Mouse (Mus musculus): ENCODE data around the gene Galm.

Galm gene

GRCm38 (mm10) chr17:80127331-80128251 is at the start of gene Galm:
TSS of gene Galm (plus strand) at chr17:80127471.
- peak; percentile 35 to 43 for DNase-seq

GRCm38 (mm10) chr17:80078726-80079125 is 48.5 kb upstream of the Galm start:
- DNase-seq: no peak

DNA sequence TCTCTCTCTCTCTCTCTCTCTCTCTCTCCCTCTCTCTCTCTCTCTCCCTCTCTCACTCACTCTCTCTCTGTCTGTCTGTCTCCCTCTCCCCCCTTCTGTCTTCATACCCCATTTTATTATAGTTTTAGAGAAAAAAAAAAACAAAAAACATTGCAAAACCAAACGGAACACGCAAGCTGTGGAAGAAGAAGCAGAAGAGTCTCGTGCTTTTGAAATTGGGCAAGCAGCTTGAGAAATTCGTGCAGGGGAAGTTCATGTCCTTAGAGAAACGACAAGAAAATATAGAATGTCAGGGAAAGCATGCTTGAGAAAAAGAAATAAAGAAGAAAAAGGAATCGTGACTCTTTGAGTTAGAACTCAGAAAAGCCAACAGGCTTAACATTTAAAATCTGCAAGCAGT is 44.0 kb upstream of the Galm start:
- no peak for DNase-seq

DNA sequence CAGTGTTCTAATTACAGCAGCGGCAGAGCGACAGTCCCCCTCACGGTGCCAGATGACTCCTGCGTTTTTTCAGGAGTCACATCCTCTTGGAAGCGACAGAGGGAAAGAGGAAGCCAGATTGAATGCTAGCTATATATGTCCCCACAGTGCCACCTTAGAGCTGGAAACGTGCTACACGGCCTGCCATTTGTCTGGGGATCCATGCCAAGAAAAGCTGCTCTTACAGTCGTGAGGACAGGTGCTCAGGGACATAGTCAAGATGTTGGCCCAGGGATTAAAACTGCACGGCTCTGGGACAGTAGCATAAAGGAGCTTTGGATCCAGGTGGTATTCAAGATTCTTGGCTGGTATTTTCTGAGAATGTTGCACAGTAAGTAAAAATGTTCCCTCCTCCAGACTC is 42.8 kb upstream of the Galm start:
- DNase-seq: peak; percentile 10 to 11

DNA sequence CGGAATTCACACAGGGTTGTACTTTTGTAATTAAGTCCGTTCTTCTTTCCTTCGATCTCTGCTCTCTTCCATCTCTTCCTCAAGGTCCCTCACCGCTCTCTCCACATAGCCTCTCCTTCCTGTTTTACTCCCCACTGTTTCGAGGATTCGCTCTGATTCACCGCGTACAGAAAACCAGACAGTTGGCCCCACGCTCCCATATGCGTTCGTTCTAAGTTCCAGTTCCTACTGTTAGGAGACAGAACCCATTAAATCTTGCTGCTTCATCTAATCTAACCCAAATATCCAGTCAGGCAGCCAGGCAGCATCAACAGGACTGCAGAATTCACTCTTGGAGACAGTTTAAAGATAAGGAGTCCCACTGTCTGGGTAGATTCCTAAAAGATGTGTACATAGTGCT is 40.7 kb upstream of the Galm start:
- no peak for DNase-seq

DNA sequence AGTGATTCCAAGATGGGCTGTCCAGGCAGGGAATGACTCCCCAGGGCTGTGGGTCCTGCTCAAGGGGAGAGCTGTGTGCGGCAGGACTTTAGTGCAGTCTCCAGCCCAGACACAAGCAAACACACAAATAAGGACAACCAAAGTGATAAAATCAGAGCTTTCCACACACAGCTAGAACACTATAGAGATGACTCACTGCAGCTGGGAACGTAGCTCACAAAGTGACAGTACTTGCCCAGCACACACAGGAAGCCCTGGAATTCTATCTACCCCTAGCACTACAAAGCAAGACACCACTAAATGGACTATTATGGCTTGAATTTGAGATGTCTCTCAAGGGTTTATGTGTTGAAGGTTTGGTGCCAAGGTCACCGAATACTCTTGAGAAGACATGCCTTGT is 39.1 kb upstream of the Galm start:
- no peak for DNase-seq

DNA sequence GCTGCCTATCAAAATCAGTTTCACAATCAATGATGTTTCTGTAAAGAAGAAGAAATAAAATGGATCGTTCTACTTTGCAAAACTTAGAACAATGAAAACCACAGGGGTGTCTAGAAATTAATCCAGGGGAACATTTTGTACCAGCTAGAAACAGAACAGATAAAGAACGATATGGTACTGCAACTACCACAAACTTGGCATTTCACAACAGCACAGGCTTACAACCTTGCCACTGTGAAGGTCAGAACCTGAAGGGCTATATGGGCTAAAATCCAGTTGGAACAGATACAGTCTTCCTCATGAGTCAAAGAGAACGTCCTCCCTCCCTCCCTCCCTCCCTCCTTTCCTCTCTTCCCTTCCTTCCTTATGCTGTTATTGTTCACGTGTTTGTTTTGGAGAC is 36.7 kb upstream of the Galm start:
- DNase-seq: no peak

DNA sequence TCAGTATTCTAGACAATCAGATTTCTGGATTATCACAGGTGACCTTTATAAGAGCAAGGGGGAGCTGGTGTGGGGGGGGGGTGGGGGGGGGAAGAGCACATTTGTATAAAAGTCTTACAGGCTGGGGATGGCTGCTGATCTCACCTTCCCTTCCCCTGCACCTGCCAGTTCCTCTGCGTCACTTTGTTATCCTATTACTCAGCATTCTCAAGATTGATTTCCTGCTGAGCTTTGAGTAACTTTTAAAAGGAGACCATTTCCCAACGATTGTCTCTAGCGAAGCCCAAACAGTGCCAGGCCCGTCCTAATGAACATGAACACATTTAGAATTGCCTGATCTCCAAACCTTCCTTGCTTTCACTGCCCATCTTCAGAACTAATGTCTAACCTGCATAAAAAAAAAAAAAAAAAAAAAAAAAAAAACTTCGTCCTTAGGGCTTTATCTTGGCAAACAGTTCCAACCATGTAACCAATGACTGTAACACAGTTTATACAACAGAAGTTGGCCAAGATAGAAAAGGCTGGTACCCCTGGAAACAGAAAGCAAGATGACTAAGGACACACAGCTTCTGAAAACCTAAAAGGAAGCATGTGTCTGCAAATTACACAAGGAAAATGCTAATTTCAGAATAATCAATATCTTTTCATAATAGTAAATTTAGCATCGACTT is 35.3 kb upstream of the Galm start:
- DNase-seq: no peak

GRCm38 (mm10) chr17:80095254-80095899 is 31.9 kb upstream of the Galm start:
- no peak for DNase-seq

DNA sequence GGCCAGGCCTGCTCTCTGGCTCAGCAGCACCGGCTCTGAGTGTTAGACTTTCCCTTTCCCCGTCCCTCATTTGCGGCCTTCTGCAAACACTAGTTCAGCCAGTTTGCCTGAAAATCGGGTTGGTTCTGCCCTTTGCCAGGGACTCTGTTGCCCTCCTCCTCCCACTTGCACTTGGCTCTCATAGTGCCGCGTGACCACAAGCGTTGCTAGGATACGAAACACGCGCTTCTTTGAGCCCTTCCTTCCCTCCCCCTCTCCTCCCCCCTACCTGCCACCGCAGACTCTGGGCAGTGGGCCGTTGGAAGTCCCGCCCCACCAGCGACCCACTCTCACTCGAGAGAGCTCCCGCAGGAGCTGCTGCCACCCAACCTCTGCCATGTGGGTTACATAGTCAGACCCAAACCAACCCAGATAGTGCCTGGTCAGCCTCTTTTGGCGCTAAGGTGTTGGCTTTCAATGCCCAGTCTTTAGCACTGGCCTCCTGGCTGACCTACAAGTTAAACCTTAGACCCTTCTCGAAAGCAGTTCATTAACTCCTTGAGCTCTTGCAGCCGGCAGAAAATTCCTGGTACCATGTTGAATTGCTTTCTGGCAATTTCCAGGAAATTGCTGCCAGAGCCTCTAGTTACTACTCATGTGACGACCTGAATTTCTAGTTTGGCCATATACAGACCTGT is 31.1 kb upstream of the Galm start:
- DNase-seq: peak; percentile 9 to 19

DNA sequence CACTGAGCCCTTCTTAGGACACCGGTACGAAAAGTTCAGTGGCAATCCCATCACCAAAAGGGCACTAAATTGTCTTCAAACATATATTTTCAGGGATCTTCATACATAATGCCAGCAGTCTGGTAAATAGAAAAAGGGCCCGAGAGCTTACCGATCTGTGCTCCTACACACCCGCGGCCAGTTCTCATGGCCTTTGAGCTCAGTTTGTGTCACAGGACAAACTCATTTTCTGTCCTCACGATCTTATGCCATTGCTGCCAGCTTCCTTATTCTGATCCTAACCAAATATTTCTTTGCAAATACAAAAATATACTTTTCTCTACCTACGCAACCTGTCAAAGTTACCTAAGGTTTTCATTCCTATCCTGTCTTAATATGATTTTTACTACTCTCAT is 30.6 kb upstream of the Galm start:
- DNase-seq: no peak

GRCm38 (mm10) chr17:80097221-80097620 is 30.1 kb upstream of the Galm start:
- no peak for DNase-seq

DNA sequence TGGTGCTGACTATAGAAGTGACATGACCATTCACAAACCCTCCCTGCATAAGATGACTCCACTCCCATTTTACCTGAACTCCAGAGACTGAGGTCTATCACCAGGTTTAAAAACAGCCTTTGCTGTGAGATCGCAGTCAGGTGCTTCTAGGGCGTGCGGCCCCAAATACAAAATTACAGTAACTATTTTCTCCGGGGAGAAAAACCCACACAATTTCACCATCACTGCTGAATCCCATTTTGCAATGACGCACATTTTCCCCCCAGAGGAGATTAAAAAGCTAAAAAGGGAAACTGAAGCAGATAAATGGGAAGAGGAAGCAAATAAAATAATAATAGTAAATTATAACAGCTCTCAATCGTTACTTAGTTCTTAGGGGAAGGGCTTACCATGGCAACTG is 27.4 kb upstream of the Galm start:
- no peak for DNase-seq

- no peak for DNase-seq
Measured at GRCm38 (mm10) chr17:80105348-80105978, 21.8 kb upstream of the Galm start.

- DNase-seq: no peak
Measured at GRCm38 (mm10) chr17:80112665-80113305, 14.5 kb upstream of the Galm start.

- DNase-seq: no peak
Measured at GRCm38 (mm10) chr17:80113468-80113867, 13.8 kb upstream of the Galm start.

- DNase-seq: no peak
Measured at GRCm38 (mm10) chr17:80120396-80120795, 6.9 kb upstream of the Galm start.

DNA sequence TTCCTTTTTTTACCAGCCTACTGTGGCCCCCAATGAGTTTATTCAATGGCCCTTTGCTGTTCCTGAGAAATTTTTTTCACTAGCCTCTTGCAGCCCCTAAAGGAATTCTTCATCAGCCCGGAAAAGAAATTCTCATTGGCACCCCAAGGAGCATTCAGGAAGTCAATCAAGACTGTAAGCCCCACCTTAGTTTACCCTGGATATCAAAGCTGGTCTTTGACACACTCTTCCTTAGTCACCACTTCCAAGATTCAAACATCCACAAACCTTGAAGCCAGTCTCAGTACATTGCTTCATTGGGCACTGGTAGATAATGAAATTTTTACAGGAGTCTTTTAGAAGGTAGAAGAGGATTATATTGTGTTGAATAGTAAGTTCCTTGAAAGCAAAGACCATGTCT is 5.4 kb upstream of the Galm start:
- no peak for DNase-seq

DNA sequence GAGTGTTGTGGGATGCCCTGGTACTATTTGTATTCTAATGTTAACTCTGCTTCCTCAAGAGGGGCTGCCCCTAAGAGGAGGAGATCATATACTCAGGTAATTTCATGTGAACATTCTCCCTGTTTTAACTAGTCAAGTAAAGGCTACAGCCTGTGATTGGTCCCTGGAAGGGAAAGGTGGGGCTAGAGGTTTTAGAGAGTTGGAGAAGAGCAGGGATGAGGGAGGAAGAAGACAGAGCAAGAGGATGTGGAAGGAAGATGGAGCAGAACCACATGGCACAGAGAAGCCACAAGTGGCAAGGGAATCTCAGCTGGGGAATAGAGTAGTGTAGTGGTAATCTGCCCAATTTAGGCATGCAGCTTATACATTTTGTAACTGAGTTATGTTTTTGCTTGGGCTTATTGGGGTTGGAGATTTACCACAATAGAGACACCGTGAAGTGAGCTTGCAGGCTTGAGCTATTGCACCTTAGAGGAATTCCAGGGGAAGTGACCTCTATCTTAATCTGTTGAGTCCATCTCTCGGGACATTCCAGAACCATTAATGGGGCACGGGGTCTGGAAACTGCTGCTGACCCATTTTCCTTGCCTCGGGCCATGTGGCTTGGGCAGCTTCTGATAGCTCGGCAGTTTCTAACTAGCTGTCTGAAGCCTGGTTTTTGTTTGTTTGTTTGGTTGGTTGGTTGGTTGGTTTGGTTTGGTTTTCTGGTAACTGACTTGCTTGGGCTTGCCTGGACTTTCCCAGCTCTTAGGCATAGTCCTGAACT is 2.1 kb upstream of the Galm start:
- no peak for DNase-seq

DNA sequence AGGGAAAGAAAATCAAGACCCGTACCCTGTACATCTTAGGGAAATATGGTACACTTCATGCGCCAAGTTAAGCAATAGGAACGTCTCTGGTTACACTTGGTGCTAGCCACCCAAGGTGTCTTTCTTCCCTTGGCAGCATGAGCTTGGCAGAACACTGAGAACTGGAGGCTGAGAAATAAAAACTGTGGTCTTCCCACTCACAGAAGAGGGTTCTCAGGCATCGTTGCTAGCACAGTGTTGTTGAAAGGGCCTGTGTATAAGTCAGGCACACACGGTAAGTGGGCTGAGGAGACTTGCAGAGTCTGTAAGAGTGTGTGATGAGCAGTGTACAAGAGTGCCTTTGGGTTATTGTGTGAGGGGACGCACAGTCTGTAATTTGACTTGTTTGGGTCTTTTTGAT is 1.1 kb upstream of the Galm start:
- DNase-seq: no peak

- no peak for DNase-seq
Measured at GRCm38 (mm10) chr17:80128476-80128990, 1.3 kb downstream of the Galm start.
